Mouse (Mus musculus) forebrain, embryonic 13.5 days (tissue): ENCODE results near the gene Dlx6. TPM values are rescaled to one million over a fixed set of nuclear protein-coding genes. Genes with fewer than 3 reads are reported as not detected.
A peak's percentile ranks its signal among the peaks of the same experiment; 100 is the strongest.

Experiments used
- ATAC-seq: fragments of 200-750 bp; cut with Nextera tagmentation; 2 replicates; pipeline ENCODE4 v1.8.0; 2017
- H3K27ac ChIP-seq: fragments of 300-500 bp; sonication (generic); 2 replicates; pipeline ENCODE4 v1.5.1; 2015; ENCODE audit warnings: inconsistent platforms, mild to moderate bottlenecking, moderate library complexity
- H3K27me3 ChIP-seq: fragments of 300-500 bp; sonication (generic); 2 replicates; pipeline ENCODE4 v1.6.1; 2015; ENCODE audit warnings: mild to moderate bottlenecking, inconsistent platforms
- H3K36me3 ChIP-seq: fragments of 300-500 bp; sonication (generic); 2 replicates; pipeline ENCODE4 v1.6.1; 2015; ENCODE audit warnings: mild to moderate bottlenecking, inconsistent platforms; ENCODE audit not compliant: poor library complexity, severe bottlenecking
- H3K4me1 ChIP-seq: fragments of 300-500 bp; sonication (generic); 2 replicates; pipeline ENCODE4 v1.6.1; 2015; ENCODE audit warnings: inconsistent platforms
- H3K4me2 ChIP-seq: fragments of 300-500 bp; sonication (generic); 2 replicates; pipeline ENCODE4 v1.6.1; 2015; ENCODE audit warnings: inconsistent platforms, mild to moderate bottlenecking, moderate library complexity
- H3K4me3 ChIP-seq: fragments of 300-500 bp; sonication (generic); 2 replicates; pipeline ENCODE4 v1.5.1; 2015; ENCODE audit warnings: mild to moderate bottlenecking, inconsistent platforms
- H3K9ac ChIP-seq: fragments of 300-500 bp; sonication (generic); 2 replicates; pipeline ENCODE4 v1.6.1; 2015; ENCODE audit warnings: mild to moderate bottlenecking, inconsistent platforms
- H3K9me3 ChIP-seq: fragments of 300-500 bp; sonication (generic); replicated peaks from 2 replicates; pipeline ENCODE4 v1.6.1; 2016; ENCODE audit warnings: inconsistent platforms
- WGBS: fragments of 180-500 bp; shearing (Covaris S2); methylation state at CpG from one replicate; pipeline ENCODE4 v1.1.7; 2015; 5-methylcytosine and 5-hydroxymethylcytosine counted together
- polyA plus RNA-seq: library from polyadenylated mRNA; unstranded; fragments of >200 nt; fragmentation: Nextera tagmentation; extraction: Ambion mirVana; gene quantifications from 2 replicates; pipeline ENCODE4 v1.2.1, GENCODE M21; 2015

Dlx6 gene
- polyA plus RNA-seq, 1 experiment from 2014 or later: 15.5 TPM

DNA sequence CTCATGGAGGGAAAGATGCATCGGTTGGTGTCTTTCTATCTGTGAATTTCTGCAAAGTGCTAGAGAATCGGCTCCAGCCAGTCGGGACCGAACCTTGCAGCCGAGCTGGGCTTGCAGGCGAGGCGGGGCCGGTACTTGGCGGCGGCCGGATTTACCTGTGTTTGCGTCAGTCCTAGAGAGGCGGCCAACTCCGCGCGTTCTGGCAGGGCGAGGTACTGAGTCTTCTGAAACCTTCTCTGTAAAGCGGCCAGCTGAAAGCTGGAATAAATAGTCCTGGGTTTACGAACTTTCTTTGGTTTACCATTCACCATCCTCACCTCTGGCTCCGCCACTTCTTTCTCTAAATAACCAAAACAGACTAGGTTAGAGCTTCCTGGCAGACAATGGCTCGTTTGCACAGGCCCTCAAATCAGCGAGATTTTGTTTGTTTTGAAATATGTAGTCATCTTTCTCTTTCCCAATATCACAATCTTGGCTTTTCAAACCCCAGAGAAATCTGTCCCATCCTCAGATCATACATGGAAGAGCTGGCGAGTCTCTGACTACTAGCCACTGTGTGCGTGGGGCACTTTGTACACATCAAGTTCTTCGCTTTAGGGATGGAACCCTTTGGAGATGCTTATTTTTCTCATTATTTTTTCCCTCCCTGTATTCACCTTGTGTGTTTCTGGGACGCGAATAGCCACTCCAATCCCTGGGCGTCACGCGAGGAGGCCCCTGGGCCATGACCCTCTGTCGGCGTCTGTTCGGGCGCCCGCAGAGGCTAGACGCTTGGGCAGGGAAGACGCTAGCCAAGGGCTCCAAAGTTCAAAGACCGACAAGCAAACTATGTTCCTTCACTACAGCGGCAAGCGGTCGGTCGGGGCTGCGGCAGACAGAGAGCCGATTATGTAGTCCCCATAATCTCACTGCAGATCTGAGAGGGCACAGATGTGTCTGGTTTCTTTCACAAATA lies 16.5 kb downstream of the Dlx6 start:
- H3K4me2 ChIP-seq: peak overlapping the region; percentile 81
- peaks cover 16% of the 10 kb centered on the region; the same call in 1 of the 2 replicates for H3K4me1 ChIP-seq
- H3K9ac ChIP-seq: peak overlapping the region; percentile 94
- peak overlapping the region; percentile 67 for H3K4me3 ChIP-seq
- no peaks in the 10 kb centered on the region for H3K9me3 ChIP-seq
- H3K36me3 ChIP-seq: no peaks in the 10 kb centered on the region
- H3K27me3 ChIP-seq: peaks cover 86% of the 10 kb centered on the region
- 1% methylated on average over 44 of the region's 44 CpGs for whole genome bisulfite sequencing
- ATAC-seq: no peak
- H3K27ac ChIP-seq: peak overlapping the region; percentile 96

GRCm38 (mm10) chr6:6880361-6881114 lies 17.4 kb downstream of the Dlx6 start:
- peak overlapping the region; percentile 67 for H3K4me3 ChIP-seq
- H3K9ac ChIP-seq: peak overlapping the region; percentile 94
- ATAC-seq: no peak
- peak overlapping the region; percentile 96 for H3K27ac ChIP-seq
- H3K4me1 ChIP-seq: peaks cover 19% of the 10 kb centered on the region; the same call in 1 of the 2 replicates
- under 1% methylated on average over 24 of the region's 24 CpGs for WGBS
- no peaks in the 10 kb centered on the region for H3K9me3 ChIP-seq
- H3K36me3 ChIP-seq: no peaks in the 10 kb centered on the region
- H3K27me3 ChIP-seq: peaks cover 81% of the 10 kb centered on the region
- H3K4me2 ChIP-seq: peak overlapping the region; percentile 81

DNA sequence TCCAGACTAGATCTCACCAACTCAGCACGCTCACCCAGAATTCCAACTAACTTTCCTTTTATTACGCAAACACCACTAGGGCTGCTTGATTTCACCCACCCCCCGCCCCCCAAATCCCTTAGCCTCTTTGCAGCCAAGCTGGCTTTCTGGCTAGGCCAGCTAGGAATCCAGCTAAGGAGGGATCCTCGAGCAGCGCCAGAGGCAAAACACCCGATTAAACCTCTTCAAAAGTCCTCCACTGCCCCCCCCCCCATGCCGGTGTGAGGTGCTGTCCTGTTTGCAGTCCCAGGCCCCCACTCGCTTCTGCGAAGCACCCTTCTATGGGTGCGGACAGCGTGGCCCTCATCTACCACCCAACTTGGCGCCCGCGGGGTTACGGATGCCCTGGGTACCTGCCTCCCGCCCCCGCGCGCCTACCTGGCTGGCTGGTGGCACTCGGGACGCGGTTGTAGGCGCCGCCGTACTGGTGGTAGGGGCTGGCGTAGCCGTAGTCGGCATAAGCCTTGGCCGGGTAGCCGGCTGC lies 18.0 kb downstream of the Dlx6 start:
- Histone ChIP-seq H3K27me3 (peaks cover 74% of the 10 kb centered on the region), H3K9me3 (no peaks in the 10 kb centered on the region), H3K4me2 (peak overlapping the region; percentile 81), H3K36me3 (no peaks in the 10 kb centered on the region), H3K4me1 (peaks cover 19% of the 10 kb centered on the region; the same call in 1 of the 2 replicates), H3K4me3 (peak overlapping the region; percentile 67), H3K27ac (peak overlapping the region; percentile 96), H3K9ac (peak overlapping the region; percentile 94)
- peak; percentile 50; the same call in 1 of the 2 replicates for ATAC-seq
- WGBS: under 1% methylated on average over 30 of the region's 30 CpGs

- peaks cover 69% of the 10 kb centered on the region for H3K27me3 ChIP-seq
- no peaks in the 10 kb centered on the region for H3K9me3 ChIP-seq
- peak within 1 kb of the TSS; percentile 67 for H3K4me3 ChIP-seq
- peak within 1 kb of the TSS; percentile 94 for H3K9ac ChIP-seq
- H3K4me1 ChIP-seq: peaks cover 19% of the 10 kb centered on the region; the same call in 1 of the 2 replicates
- peak within 1 kb of the TSS; percentile 81 for H3K4me2 ChIP-seq
- H3K36me3 ChIP-seq: no peaks in the 10 kb centered on the region
- under 1% methylated on average over 39 of the region's 42 CpGs for WGBS
- H3K27ac ChIP-seq: peak within 1 kb of the TSS; percentile 96
- ATAC-seq: peak; percentile 91
These were observed 18.6 kb downstream of the Dlx6 start, which contains the start of gene Dlx5 for GRCm38 (mm10) chr6:6881638-6882190. TSS of gene Dlx5 (minus strand) at chr6:6882085.

DNA sequence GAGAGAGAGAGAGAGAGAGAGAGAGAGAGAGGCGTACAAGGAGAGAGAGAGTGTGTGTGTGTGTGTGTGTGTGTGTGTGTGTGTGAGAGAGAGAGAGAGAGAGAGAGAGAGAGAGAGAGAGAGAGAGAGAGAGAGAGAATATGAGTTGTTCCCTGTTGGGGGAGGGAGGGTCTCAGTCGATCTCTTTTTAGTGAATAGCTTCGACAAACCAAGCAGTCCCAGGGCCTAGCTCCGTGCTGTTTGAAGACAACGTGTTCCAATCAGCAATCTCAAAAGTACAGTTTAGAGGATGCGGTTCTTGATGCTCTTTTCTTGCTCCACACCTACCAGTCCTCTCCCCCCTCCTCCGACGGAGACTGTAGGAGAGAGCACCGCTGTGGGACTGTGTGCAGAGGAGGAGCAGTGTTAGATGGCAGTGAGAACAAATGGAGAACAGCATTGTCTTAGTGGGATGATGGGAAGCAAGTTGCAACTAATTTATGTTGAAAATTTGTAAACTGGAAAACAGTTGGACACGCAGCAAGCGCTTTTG lies 19.2 kb downstream of the Dlx6 start:
- Histone ChIP-seq H3K4me3 (peak overlapping the region; percentile 67), H3K36me3 (no peaks in the 10 kb centered on the region), H3K27ac (peak overlapping the region; percentile 96), H3K4me1 (peaks cover 19% of the 10 kb centered on the region; the same call in 1 of the 2 replicates), H3K9me3 (no peaks in the 10 kb centered on the region), H3K27me3 (peaks cover 63% of the 10 kb centered on the region), H3K9ac (peak overlapping the region; percentile 34; the same call in 1 of the 2 replicates), H3K4me2 (peak overlapping the region; percentile 81)
- ATAC-seq: peak; percentile 41
- WGBS: 4% methylated on average over 10 of the region's 11 CpGs

- ATAC-seq: peak; percentile 31; the same call in 1 of the 2 replicates
- Histone ChIP-seq H3K4me3 (no peak overlapping the region), H3K36me3 (no peaks in the 10 kb centered on the region), H3K4me2 (no peak overlapping the region), H3K9ac (no peak overlapping the region), H3K9me3 (no peaks in the 10 kb centered on the region), H3K27me3 (peaks cover 39% of the 10 kb centered on the region), H3K27ac (no peak overlapping the region), H3K4me1 (peaks cover 16% of the 10 kb centered on the region; the same call in 1 of the 2 replicates)
- WGBS: under 1% methylated on average over 12 of the region's 12 CpGs
These were observed 21.8 kb downstream of the Dlx6 start for GRCm38 (mm10) chr6:6884897-6885296.

- H3K4me3 ChIP-seq: no peak overlapping the region
- H3K27ac ChIP-seq: no peak overlapping the region
- ATAC-seq: no peak
- WGBS: 82% methylated on average over 3 of the region's 3 CpGs
- peaks cover 27% of the 10 kb centered on the region for H3K27me3 ChIP-seq
- no peaks in the 10 kb centered on the region for H3K9me3 ChIP-seq
- H3K4me2 ChIP-seq: no peak overlapping the region
- H3K4me1 ChIP-seq: peaks cover 11% of the 10 kb centered on the region; the same call in 1 of the 2 replicates
- H3K36me3 ChIP-seq: no peaks in the 10 kb centered on the region
- H3K9ac ChIP-seq: no peak overlapping the region
These were observed 23.1 kb downstream of the Dlx6 start for GRCm38 (mm10) chr6:6886225-6886624.

- Histone ChIP-seq H3K9ac (no peak overlapping the region), H3K4me1 (no peaks in the 10 kb centered on the region), H3K36me3 (no peaks in the 10 kb centered on the region), H3K4me2 (no peak overlapping the region), H3K27me3 (peaks cover 2% of the 10 kb centered on the region; the same call in 1 of the 2 replicates), H3K9me3 (no peaks in the 10 kb centered on the region), H3K4me3 (no peak overlapping the region), H3K27ac (no peak overlapping the region)
- WGBS: 68% methylated on average over 6 of the region's 6 CpGs
- ATAC-seq: no peak
These were observed 26.9 kb downstream of the Dlx6 start for GRCm38 (mm10) chr6:6890047-6890446.

- Histone ChIP-seq H3K4me3 (no peak overlapping the region), H3K9ac (no peak overlapping the region), H3K4me2 (no peak overlapping the region), H3K27me3 (no peaks in the 10 kb centered on the region), H3K4me1 (no peaks in the 10 kb centered on the region), H3K36me3 (no peaks in the 10 kb centered on the region), H3K27ac (no peak overlapping the region), H3K9me3 (no peaks in the 10 kb centered on the region)
- no peak for ATAC-seq
- WGBS: 67% methylated on average over 8 of the region's 8 CpGs
These were observed 46.5 kb downstream of the Dlx6 start for GRCm38 (mm10) chr6:6909586-6909985.

DNA sequence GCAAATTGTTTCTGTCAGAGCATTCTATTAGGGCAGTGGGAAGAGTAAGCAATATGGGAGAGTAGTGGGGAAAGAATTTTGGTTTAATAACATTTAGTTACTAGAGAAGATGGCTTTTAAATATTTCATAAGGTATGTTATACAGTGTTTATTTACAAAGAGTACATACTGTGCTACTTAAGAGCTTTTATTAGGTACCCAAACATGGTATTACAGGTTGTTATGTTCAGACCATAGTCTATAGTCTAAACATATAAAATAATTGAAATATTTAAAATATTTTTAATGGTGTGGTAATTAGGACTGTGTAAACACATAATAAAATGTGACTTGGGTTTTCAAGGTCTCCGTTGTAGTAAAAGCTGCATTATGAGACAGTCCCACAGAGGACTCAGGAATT lies 51.2 kb downstream of the Dlx6 start:
- WGBS: 92% methylated on average over 1 of the region's 1 CpGs
- H3K4me3 ChIP-seq: no peak overlapping the region
- no peaks in the 10 kb centered on the region for H3K9me3 ChIP-seq
- no peaks in the 10 kb centered on the region for H3K27me3 ChIP-seq
- ATAC-seq: no peak
- H3K4me2 ChIP-seq: no peak overlapping the region
- no peaks in the 10 kb centered on the region for H3K4me1 ChIP-seq
- no peaks in the 10 kb centered on the region for H3K36me3 ChIP-seq
- H3K9ac ChIP-seq: no peak overlapping the region
- H3K27ac ChIP-seq: no peak overlapping the region

DNA sequence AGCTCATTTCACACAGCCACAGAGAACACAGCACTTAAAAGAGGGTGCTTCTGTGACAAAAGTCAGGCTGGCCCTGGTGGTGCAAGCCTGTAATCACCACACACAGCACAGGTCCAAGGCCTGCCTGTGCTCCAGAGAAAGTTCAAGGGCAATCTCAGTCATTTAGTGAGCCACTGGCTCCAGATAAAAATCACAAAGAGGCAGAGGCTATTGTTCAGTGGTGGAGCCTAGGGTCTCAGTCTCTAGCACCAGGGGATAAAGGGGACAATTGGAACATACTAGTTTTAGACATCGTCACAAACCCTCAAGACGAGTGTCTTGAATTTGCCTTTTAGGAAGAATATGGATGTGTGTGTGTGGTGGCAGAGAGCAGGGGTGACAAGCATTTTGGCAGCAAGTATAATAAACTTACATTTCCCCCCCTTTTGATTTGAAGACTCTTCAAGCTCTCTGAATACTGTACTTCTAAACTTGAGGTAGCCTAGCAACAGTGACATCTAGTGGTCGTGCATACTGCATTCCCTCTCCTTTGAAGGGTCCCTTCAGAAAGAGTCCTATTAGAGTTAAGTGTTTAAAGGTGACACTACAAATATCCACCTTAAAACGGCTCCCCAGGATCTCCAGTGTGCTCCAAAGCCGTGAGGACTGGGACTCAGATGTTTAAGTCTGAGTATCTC lies 51.9 kb downstream of the Dlx6 start:
- no peak overlapping the region for H3K4me3 ChIP-seq
- H3K9ac ChIP-seq: no peak overlapping the region
- H3K27ac ChIP-seq: no peak overlapping the region
- no peaks in the 10 kb centered on the region for H3K27me3 ChIP-seq
- H3K36me3 ChIP-seq: no peaks in the 10 kb centered on the region
- peak; percentile 89 for ATAC-seq
- no peak overlapping the region for H3K4me2 ChIP-seq
- no peaks in the 10 kb centered on the region for H3K9me3 ChIP-seq
- no peaks in the 10 kb centered on the region for H3K4me1 ChIP-seq
- 29% methylated on average over 5 of the region's 5 CpGs for WGBS
